Mouse (Mus musculus) inflammation-experienced regulatory T-cells, adult 6 months (primary cell): ENCODE measurements around the gene Odf3l1. TPM values are rescaled to one million over a fixed set of nuclear protein-coding genes. Genes with fewer than 3 reads are reported as not detected.

Source experiments
- ATAC-seq: one replicate; pipeline ENCODE4 v1.8.0; 2017
- polyA plus RNA-seq, 3 experiments: library from polyadenylated mRNA; unstranded; fragments of 100-300 nt; shearing (Covaris generic); gene quantifications; one replicate each; pipeline ENCODE4 v1.2.1; 2017

The Odf3l1 gene
- polyA plus RNA-seq, 3 experiments from 2014 or later, result not detected

GRCm38 (mm10) chr9:56881539-56882082 lies 17.1 kb upstream of the Odf3l1 start:
- peak; percentile 25 for ATAC-seq

GRCm38 (mm10) chr9:56880790-56881189 lies 16.3 kb upstream of the Odf3l1 start:
- no peak for ATAC-seq

GRCm38 (mm10) chr9:56877284-56877683 lies 12.8 kb upstream of the Odf3l1 start:
- ATAC-seq, result no peak

GRCm38 (mm10) chr9:56876784-56877183 lies 12.3 kb upstream of the Odf3l1 start:
- no peak for ATAC-seq

- ATAC-seq, result no peak
Observed at GRCm38 (mm10) chr9:56873097-56873496, 8.6 kb upstream of the Odf3l1 start.

GRCm38 (mm10) chr9:56872105-56872903 lies 7.8 kb upstream of the Odf3l1 start:
- no peak for ATAC-seq

GRCm38 (mm10) chr9:56871191-56871590 lies 6.7 kb upstream of the Odf3l1 start:
- ATAC-seq, result no peak

GRCm38 (mm10) chr9:56870778-56871177 lies 6.3 kb upstream of the Odf3l1 start:
- no peak for ATAC-seq

- ATAC-seq, result no peak
Observed at GRCm38 (mm10) chr9:56869552-56869951, 5.1 kb upstream of the Odf3l1 start.

- ATAC-seq, result no peak
Observed at GRCm38 (mm10) chr9:56868292-56868691, 3.8 kb upstream of the Odf3l1 start.

GRCm38 (mm10) chr9:56866430-56866829 lies 2.0 kb upstream of the Odf3l1 start:
- no peak for ATAC-seq

- ATAC-seq, result no peak
Observed at GRCm38 (mm10) chr9:56865673-56866400, 1.4 kb upstream of the Odf3l1 start.

GRCm38 (mm10) chr9:56864832-56865231 lies 353 bp upstream of the Odf3l1 start, which contains the start of gene Cspg4:
Gene Cspg4 (plus strand): TSS chr9:56865033.
- ATAC-seq, result no peak

GRCm38 (mm10) chr9:56862863-56863262 lies 1.6 kb downstream of the Odf3l1 start:
- ATAC-seq, result no peak

- ATAC-seq, result no peak
Observed at GRCm38 (mm10) chr9:56860486-56861269, 3.8 kb downstream of the Odf3l1 start.

- no peak for ATAC-seq
Observed at GRCm38 (mm10) chr9:56860035-56860434, 4.4 kb downstream of the Odf3l1 start.

GRCm38 (mm10) chr9:56857463-56857862 lies 7.0 kb downstream of the Odf3l1 start:
- no peak for ATAC-seq

GRCm38 (mm10) chr9:56851778-56852177 lies 12.7 kb downstream of the Odf3l1 start:
- no peak for ATAC-seq

- ATAC-seq, result no peak
Observed at GRCm38 (mm10) chr9:56850905-56851252, 13.6 kb downstream of the Odf3l1 start.

- ATAC-seq, result no peak
Observed at GRCm38 (mm10) chr9:56850128-56850904, 14.2 kb downstream of the Odf3l1 start.

- no peak for ATAC-seq
Observed at GRCm38 (mm10) chr9:56847523-56847922, 17.0 kb downstream of the Odf3l1 start.

GRCm38 (mm10) chr9:56844644-56845043 lies 19.8 kb downstream of the Odf3l1 start:
- no peak for ATAC-seq
